10 mouse cellular contexts compared by ENCODE assay signal in the genomic region with DNA sequence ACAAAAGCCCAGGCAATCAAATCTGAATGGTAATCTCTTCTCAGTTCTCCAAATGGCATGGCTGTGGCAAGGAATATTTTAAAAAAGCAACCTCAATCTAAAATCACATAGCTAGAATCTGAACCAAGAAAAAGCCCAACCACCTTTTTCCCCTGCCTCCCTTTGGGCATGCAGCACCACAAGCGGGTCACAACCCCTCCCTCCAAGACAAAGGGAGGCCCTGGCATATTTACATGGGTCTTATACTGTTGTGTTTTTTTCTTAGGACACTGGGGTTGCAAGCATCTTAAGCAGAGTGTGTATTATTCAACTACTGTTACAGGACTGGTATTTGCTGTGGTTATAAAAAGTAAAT. TPM values are rescaled to one million over a fixed set of nuclear protein-coding genes. Genes with fewer than 3 reads are reported as not detected.
DNase-seq lines count a peak whose midpoint lies in the region; ATAC-seq and TF ChIP-seq lines count a peak whose summit lies in the region.
"Had no signal": no experiment of that assay in that cellular context is flagged by ENCODE, and none has a peak within 500 bp of the region (broad histone marks: within the 10 kb centered on the region; RNA-seq: fewer than 3 reads in every experiment).

No protein-coding gene starts in this region.

- H3K36me3 ChIP-seq in forebrain, embryonic 11.5 days (ENCODE audit: control insufficient read depth, insufficient read depth, low read length) = peaks cover 25% of the 10 kb centered on the region
- H3K36me3 ChIP-seq in forebrain, embryonic 10.5 days (replicated peaks) = peaks cover 69% of the 10 kb centered on the region
- H3K36me3 ChIP-seq in heart, postnatal 0 days (replicated peaks; ENCODE audit: control insufficient read depth, insufficient read depth, low read length) = peaks cover 49% of the 10 kb centered on the region
- H3K36me3 ChIP-seq in lung, postnatal 0 days (ENCODE audit: insufficient read depth, low read length) = peaks cover 29% of the 10 kb centered on the region

- WGBS in forebrain, embryonic 11.5 days = 27% methylated on average over 1 of the region's 1 CpGs
- WGBS in forebrain, embryonic 10.5 days = 42% methylated on average over 1 of the region's 1 CpGs
- WGBS in heart, postnatal 0 days = 5% methylated on average over 1 of the region's 1 CpGs
- WGBS in lung, postnatal 0 days = 6% methylated on average over 1 of the region's 1 CpGs
- WGBS in cerebellum, adult 2 months = 11% methylated on average over 1 of the region's 1 CpGs

- no peak for TF ChIP-seq EP300 in heart, postnatal 0 days (IDR thresholded peaks at IDR 0.05; ENCODE audit: low read depth)
- no peak for TF ChIP-seq EP300 in lung, postnatal 0 days (IDR thresholded peaks at IDR 0.05)

- H3K27me3 ChIP-seq in forebrain, embryonic 11.5 days (ENCODE audit: control insufficient read depth, insufficient read depth, low read length) = no peaks in the 10 kb centered on the region
- H3K27me3 ChIP-seq in forebrain, embryonic 10.5 days (ENCODE audit: poor library complexity, severe bottlenecking) = no peaks in the 10 kb centered on the region
- no peaks in the 10 kb centered on the region for H3K27me3 ChIP-seq in heart, postnatal 0 days (ENCODE audit: control insufficient read depth, insufficient read depth, low read length)
- no peaks in the 10 kb centered on the region for H3K27me3 ChIP-seq in lung, postnatal 0 days (replicated peaks; ENCODE audit: insufficient read depth, low read length)
- H3K27me3 ChIP-seq in cerebellum, adult 2 months (ENCODE audit: control insufficient read depth, insufficient read depth, low read length) = no peaks in the 10 kb centered on the region

- H3K9me3 ChIP-seq in forebrain, embryonic 11.5 days (ENCODE audit: control insufficient read depth, low read length) = peaks cover 7% of the 10 kb centered on the region; the same call in 1 of the 2 replicates
- peaks cover 13% of the 10 kb centered on the region for H3K9me3 ChIP-seq in forebrain, embryonic 10.5 days
- no peaks in the 10 kb centered on the region for H3K9me3 ChIP-seq in heart, postnatal 0 days (replicated peaks; ENCODE audit: control insufficient read depth, low read length)
- H3K9me3 ChIP-seq in lung, postnatal 0 days (ENCODE audit: low read length) = no peaks in the 10 kb centered on the region

- H3K4me1 ChIP-seq in forebrain, embryonic 11.5 days (replicated peaks; ENCODE audit: control insufficient read depth, insufficient read depth, low read length) = no peaks in the 10 kb centered on the region
- peaks cover 9% of the 10 kb centered on the region; the same call in 1 of the 2 replicates for H3K4me1 ChIP-seq in forebrain, embryonic 10.5 days
- H3K4me1 ChIP-seq in heart, postnatal 0 days (ENCODE audit: control insufficient read depth, insufficient read depth) = peaks cover 4% of the 10 kb centered on the region; the same call in 1 of the 2 replicates
- H3K4me1 ChIP-seq in lung, postnatal 0 days (ENCODE audit: insufficient read depth, low read depth, low read length) = no peaks in the 10 kb centered on the region
- H3K4me1 ChIP-seq in cerebellum, adult 2 months (ENCODE audit: control insufficient read depth, insufficient read depth, low read length) = no peaks in the 10 kb centered on the region

- no peak for TF ChIP-seq POLR2A in cerebellum, adult 2 months (IDR thresholded peaks at IDR 0.05; ENCODE audit: borderline replicate concordance, insufficient read depth, low read length)

- DNase-seq in forebrain, embryonic 11.5 days (ENCODE audit: low spot score) = peak; percentile 49
- DNase-seq in forebrain, embryonic 10.5 days (ENCODE audit: extremely low spot score, low spot score) = no peak
- peak; percentile 64 for DNase-seq in embryo, embryonic 10 days (ENCODE audit: low spot score)
- peak; percentile 82 for DNase-seq in heart, postnatal 0 days (ENCODE audit: low spot score)
- DNase-seq in lung, postnatal 0 days (ENCODE audit: low spot score) = peak; percentile 70
- no peak for DNase-seq in cerebellum, adult 11 months
- DNase-seq in adrenal gland, adult 2 months = no peak
- no peak for DNase-seq in cerebellum, adult 2 months

- H3K4me3 ChIP-seq in forebrain, embryonic 11.5 days (ENCODE audit: low read depth, low read length) = no peak overlapping the region
- H3K4me3 ChIP-seq in forebrain, embryonic 10.5 days = no peak overlapping the region
- H3K4me3 ChIP-seq in heart, postnatal 0 days (ENCODE audit: low read depth, low read length) = no peak overlapping the region
- no peak overlapping the region for H3K4me3 ChIP-seq in lung, postnatal 0 days (ENCODE audit: low read depth, low read length)
- no peak overlapping the region for H3K4me3 ChIP-seq in cerebellum, adult 2 months (replicated peaks; ENCODE audit: insufficient read depth, low read depth, low read length)

- no peak overlapping the region for H3K9ac ChIP-seq in forebrain, embryonic 11.5 days (ENCODE audit: low read length)
- no peak overlapping the region for H3K9ac ChIP-seq in heart, postnatal 0 days (replicated peaks; ENCODE audit: low read depth, low read length)
- no peak overlapping the region for H3K9ac ChIP-seq in lung, postnatal 0 days (replicated peaks; ENCODE audit: low read depth)

- no peak for TF ChIP-seq CTCF in heart, postnatal 0 days (IDR thresholded peaks at IDR 0.05; ENCODE audit: low read depth)
- TF ChIP-seq CTCF in lung, postnatal 0 days (IDR thresholded peaks at IDR 0.05) = no peak
- TF ChIP-seq CTCF in cerebellum, adult 2 months (IDR thresholded peaks at IDR 0.05; ENCODE audit: borderline replicate concordance, insufficient read depth, low read depth, low read length) = no peak

- ATAC-seq in forebrain, embryonic 11.5 days (replicated peaks; ENCODE audit: low FRiP score) = no peak
- ATAC-seq in heart, postnatal 0 days (ENCODE audit: insufficient read depth, low read depth) = peak; percentile 83
- 0 out of 2 replicates have a peak, but pooled peaks have one; percentile 25 for ATAC-seq in lung, postnatal 0 days

- no peak overlapping the region for H3K4me2 ChIP-seq in forebrain, embryonic 11.5 days (ENCODE audit: low read depth, low read length, severe bottlenecking)
- H3K4me2 ChIP-seq in heart, postnatal 0 days (ENCODE audit: low read depth, low read length) = no peak overlapping the region
- H3K4me2 ChIP-seq in lung, postnatal 0 days (replicated peaks; ENCODE audit: low read depth, low read length) = no peak overlapping the region

- no peak overlapping the region for H3K27ac ChIP-seq in forebrain, embryonic 11.5 days (ENCODE audit: low read depth, low read length)
- H3K27ac ChIP-seq in forebrain, embryonic 10.5 days = no peak overlapping the region
- peak overlapping the region; percentile 80 for H3K27ac ChIP-seq in heart, postnatal 0 days (ENCODE audit: low read depth)
- 0 out of 2 replicates have a peak overlapping the region, but pooled peaks have one; percentile 35 for H3K27ac ChIP-seq in lung, postnatal 0 days (ENCODE audit: low read length)
- H3K27ac ChIP-seq in cerebellum, adult 2 months (ENCODE audit: insufficient read depth, low read length) = no peak overlapping the region

RNA-seq across cellular contexts. Expression of a gene that starts 16.1 kb away (rescaled TPM):
- polyA plus RNA-seq in forebrain, embryonic 11.5 days (2014; fragmentation: Nextera tagmentation; extraction: Ambion mirVana) = 355 and 371 TPM in 2 replicates
- 256 and 266 TPM in 2 replicates for polyA plus RNA-seq in forebrain, embryonic 10.5 days (2016; fragmentation: Nextera tagmentation; extraction: Ambion mirVana)
- total RNA-seq in heart, postnatal 0 days (2014; rRNA removed; ENCODE audit: low replicate concordance) = 60.4 and 73.2 TPM in 2 replicates
- polyA plus RNA-seq in heart, postnatal 0 days (2015; fragmentation: Nextera tagmentation; extraction: Ambion mirVana) = 63.9 and 64.5 TPM in 2 replicates
- 134 and 144 TPM in 2 replicates for polyA plus RNA-seq in lung, postnatal 0 days (2015; fragmentation: Nextera tagmentation; extraction: Ambion mirVana)
- total RNA-seq in adrenal gland, adult 2 months (2021) = 10 to 100 TPM; 29.4 to 37.0 TPM
- 59.1 and 61.2 TPM in 2 replicates for polyA plus RNA-seq in adrenal gland, adult 2 months (2012; rRNA removed)
- polyA plus RNA-seq in cerebellum, adult 2 months (2012; rRNA removed) = 207 and 217 TPM in 2 replicates

RNA-seq across cellular contexts. Expression of a gene that starts 58.3 kb away (rescaled TPM):
- 0.40 TPM in 1 of 2 replicates, not detected in the other for polyA plus RNA-seq in forebrain, embryonic 11.5 days (2014; fragmentation: Nextera tagmentation; extraction: Ambion mirVana)
- 0.22 TPM in 1 of 2 replicates, not detected in the other for polyA plus RNA-seq in forebrain, embryonic 10.5 days (2016; fragmentation: Nextera tagmentation; extraction: Ambion mirVana)
- not detected in 2 replicates for total RNA-seq in heart, postnatal 0 days (2014; rRNA removed; ENCODE audit: low replicate concordance)
- polyA plus RNA-seq in heart, postnatal 0 days (2015; fragmentation: Nextera tagmentation; extraction: Ambion mirVana) = not detected in 2 replicates
- not detected in 2 replicates for polyA plus RNA-seq in lung, postnatal 0 days (2015; fragmentation: Nextera tagmentation; extraction: Ambion mirVana)
- total RNA-seq in adrenal gland, adult 2 months (2021) = not detected
- not detected in 2 replicates for polyA plus RNA-seq in adrenal gland, adult 2 months (2012; rRNA removed)
- polyA plus RNA-seq in cerebellum, adult 2 months (2012; rRNA removed) = not detected in 2 replicates
- polyA plus RNA-seq: C2C12; liver, embryonic 16.5 days had no signal

Comparison
In these comparisons a context has a peak if more than half of its experiments do, and no peak if none do; other contexts are left out.
1. DNase-seq: peak in forebrain, embryonic 11.5 days (single experiment), embryo, embryonic 10 days (single experiment), heart, postnatal 0 days (single experiment) and lung, postnatal 0 days (single experiment); none in forebrain, embryonic 10.5 days (single experiment), cerebellum, adult 11 months (single experiment), adrenal gland, adult 2 months (single experiment) and cerebellum, adult 2 months (0 of 2).
2. H3K27ac ChIP-seq: peak in heart, postnatal 0 days (single experiment) and lung, postnatal 0 days (single experiment); none in forebrain, embryonic 11.5 days (single experiment), forebrain, embryonic 10.5 days (single experiment) and cerebellum, adult 2 months (single experiment).